Mouse (Mus musculus): Measurements from ENCODE around the gene Dnajb6.

Dnajb6 gene

GRCm38 (mm10) chr5:29735557-29736061 is at the start of gene Dnajb6, which contains the start of gene Gm5129:
Gene Dnajb6, plus strand, starts transcription at chr5:29735688.
Gene Gm5129, minus strand, starts transcription at chr5:29735936.
- peak; percentile 96; the same call in 1 of the 2 replicates for TF ChIP-seq GATA4 (IDR thresholded peaks at IDR 0.05; ENCODE audit: insufficient replicate concordance, low read length)

- TF ChIP-seq GATA4 (IDR thresholded peaks at IDR 0.05; ENCODE audit: insufficient replicate concordance, low read length), result no peak
Observed at GRCm38 (mm10) chr5:29687671-29688070, 47.8 kb upstream of the Dnajb6 start.

GRCm38 (mm10) chr5:29688352-29688751 is 47.1 kb upstream of the Dnajb6 start:
- no peak for TF ChIP-seq GATA4 (IDR thresholded peaks at IDR 0.05; ENCODE audit: insufficient replicate concordance, low read length)

GRCm38 (mm10) chr5:29698493-29698892 is 37.0 kb upstream of the Dnajb6 start:
- no peak for TF ChIP-seq GATA4 (IDR thresholded peaks at IDR 0.05; ENCODE audit: insufficient replicate concordance, low read length)

GRCm38 (mm10) chr5:29699520-29700202 is 35.8 kb upstream of the Dnajb6 start:
- no peak for TF ChIP-seq GATA4 (IDR thresholded peaks at IDR 0.05; ENCODE audit: insufficient replicate concordance, low read length)

- TF ChIP-seq GATA4 (IDR thresholded peaks at IDR 0.05; ENCODE audit: insufficient replicate concordance, low read length), result no peak
Observed at GRCm38 (mm10) chr5:29707241-29707640, 28.2 kb upstream of the Dnajb6 start.

GRCm38 (mm10) chr5:29708258-29708657 is 27.2 kb upstream of the Dnajb6 start:
- no peak for TF ChIP-seq GATA4 (IDR thresholded peaks at IDR 0.05; ENCODE audit: insufficient replicate concordance, low read length)

GRCm38 (mm10) chr5:29711631-29712030 is 23.9 kb upstream of the Dnajb6 start:
- TF ChIP-seq GATA4 (IDR thresholded peaks at IDR 0.05; ENCODE audit: insufficient replicate concordance, low read length), result no peak

GRCm38 (mm10) chr5:29712906-29713305 is 22.6 kb upstream of the Dnajb6 start:
- no peak for TF ChIP-seq GATA4 (IDR thresholded peaks at IDR 0.05; ENCODE audit: insufficient replicate concordance, low read length)

- no peak for TF ChIP-seq GATA4 (IDR thresholded peaks at IDR 0.05; ENCODE audit: insufficient replicate concordance, low read length)
Observed at GRCm38 (mm10) chr5:29721159-29721558, 14.3 kb upstream of the Dnajb6 start.

- no peak for TF ChIP-seq GATA4 (IDR thresholded peaks at IDR 0.05; ENCODE audit: insufficient replicate concordance, low read length)
Observed at GRCm38 (mm10) chr5:29725369-29725768, 10.1 kb upstream of the Dnajb6 start.

GRCm38 (mm10) chr5:29734831-29735510 is 517 bp upstream of the Dnajb6 start:
- TF ChIP-seq GATA4 (IDR thresholded peaks at IDR 0.05; ENCODE audit: insufficient replicate concordance, low read length), result no peak

- no peak for TF ChIP-seq GATA4 (IDR thresholded peaks at IDR 0.05; ENCODE audit: insufficient replicate concordance, low read length)
Observed at GRCm38 (mm10) chr5:29736073-29736900, 799 bp downstream of the Dnajb6 start.

GRCm38 (mm10) chr5:29736942-29737341 is 1.5 kb downstream of the Dnajb6 start:
- no peak for TF ChIP-seq GATA4 (IDR thresholded peaks at IDR 0.05; ENCODE audit: insufficient replicate concordance, low read length)

GRCm38 (mm10) chr5:29737471-29737870 is 2.0 kb downstream of the Dnajb6 start:
- TF ChIP-seq GATA4 (IDR thresholded peaks at IDR 0.05; ENCODE audit: insufficient replicate concordance, low read length), result no peak

Data from liver, adult (tissue).